Mouse (Mus musculus): ENCODE data around the gene Trim27. TPM values are rescaled to one million over a fixed set of nuclear protein-coding genes. Genes with fewer than 3 reads are reported as not detected.

The Trim27 gene
- total RNA-seq, 4 experiments from 2014 or later = 17.7 to 20.3 (median 19.3) TPM

- DNase-seq (ENCODE audit: low spot score) = peak; percentile 86
Measured at GRCm38 (mm10) chr13:21172241-21173027, 6.8 kb upstream of the Trim27 start.

- peak; percentile 89 for DNase-seq (ENCODE audit: low spot score)
Measured at GRCm38 (mm10) chr13:21173072-21173471, 6.2 kb upstream of the Trim27 start.

GRCm38 (mm10) chr13:21176733-21177132 lies 2.5 kb upstream of the Trim27 start:
- no peak for DNase-seq (ENCODE audit: low spot score)

GRCm38 (mm10) chr13:21177657-21178056 lies 1.6 kb upstream of the Trim27 start:
- no peak for DNase-seq (ENCODE audit: low spot score)

- no peak for DNase-seq (ENCODE audit: low spot score)
Measured at GRCm38 (mm10) chr13:21178364-21178763, 881 bp upstream of the Trim27 start.

- DNase-seq (ENCODE audit: low spot score) = peak; percentile 94
Measured at GRCm38 (mm10) chr13:21179724-21180550, 692 bp downstream of the Trim27 start.

- no peak for DNase-seq (ENCODE audit: low spot score)
Measured at GRCm38 (mm10) chr13:21180551-21181530, 1.6 kb downstream of the Trim27 start.

GRCm38 (mm10) chr13:21181996-21182395 lies 2.8 kb downstream of the Trim27 start:
- no peak for DNase-seq (ENCODE audit: low spot score)

GRCm38 (mm10) chr13:21183066-21183465 lies 3.8 kb downstream of the Trim27 start:
- no peak for DNase-seq (ENCODE audit: low spot score)

GRCm38 (mm10) chr13:21183661-21184060 lies 4.4 kb downstream of the Trim27 start:
- DNase-seq (ENCODE audit: low spot score) = no peak

- no peak for DNase-seq (ENCODE audit: low spot score)
Measured at GRCm38 (mm10) chr13:21185521-21185920, 6.3 kb downstream of the Trim27 start.

- no peak for DNase-seq (ENCODE audit: low spot score)
Measured at GRCm38 (mm10) chr13:21195406-21196228, 16.4 kb downstream of the Trim27 start.

GRCm38 (mm10) chr13:21197721-21198120 lies 18.5 kb downstream of the Trim27 start:
- DNase-seq (ENCODE audit: low spot score) = no peak

- no peak for DNase-seq (ENCODE audit: low spot score)
Measured at GRCm38 (mm10) chr13:21198313-21198712, 19.1 kb downstream of the Trim27 start.

GRCm38 (mm10) chr13:21199046-21200028 lies 20.1 kb downstream of the Trim27 start:
- DNase-seq (ENCODE audit: low spot score) = no peak

GRCm38 (mm10) chr13:21200043-21200999 lies 21.1 kb downstream of the Trim27 start:
- peak; percentile 97 for DNase-seq (ENCODE audit: low spot score)

- peak; percentile 61 for DNase-seq (ENCODE audit: low spot score)
Measured at GRCm38 (mm10) chr13:21215275-21215983, 36.2 kb downstream of the Trim27 start.

GRCm38 (mm10) chr13:21216781-21217180 lies 37.5 kb downstream of the Trim27 start:
- no peak for DNase-seq (ENCODE audit: low spot score)
